Mouse (Mus musculus) CH12.LX (cell line): ENCODE data around the gene Commd4. TPM values are rescaled to one million over a fixed set of nuclear protein-coding genes. Genes with fewer than 3 reads are reported as not detected.

Source experiments
- DNase-seq: peaks from one replicate; pipeline ENCODE4 v3.0.0-alpha.2; 2013; ENCODE audit errors: extremely low read depth
- H3K27ac ChIP-seq: 2 replicates; pipeline ENCODE4 v1.5.1; 2012; ENCODE audit warnings: low read depth, mild to moderate bottlenecking, control low read depth, moderate library complexity; ENCODE audit not compliant: insufficient read depth
- H3K27me3 ChIP-seq: replicated peaks from 2 replicates; pipeline ENCODE3; 2012; ENCODE audit warnings: inconsistent platforms
- H3K36me3 ChIP-seq, 2 experiments: replicated peaks in 1 of 2; 2 replicates each; pipeline versions ENCODE3 to v1.6.1; 2012; ENCODE audit warnings: inconsistent platforms in 1 of 2, low read length in 1 of 2, mild to moderate bottlenecking in 1 of 2, mixed read lengths in 1 of 2, moderate library complexity in 1 of 2; ENCODE audit not compliant: control insufficient read depth in 1 of 2, insufficient read depth in 1 of 2
- H3K4me1 ChIP-seq, 2 experiments: 2 replicates each; pipeline ENCODE4 v1.6.1; 2012; ENCODE audit warnings: inconsistent platforms in 1 of 2, moderate library complexity in 1 of 2; ENCODE audit not compliant: insufficient read depth in 2 of 2, control insufficient read depth in 1 of 2
- H3K4me2 ChIP-seq: 2 replicates; pipeline ENCODE4 v1.6.1; 2012; ENCODE audit warnings: low read depth, mild to moderate bottlenecking, control low read depth; ENCODE audit not compliant: poor library complexity, insufficient read depth, severe bottlenecking
- H3K4me3 ChIP-seq, 3 experiments: fragments of 150-350 bp in 1 of 3; sonication (generic) in 1 of 3; replicated peaks in 1 of 3; 2 replicates each; pipeline versions ENCODE3 to v1.5.1; 2011 to 2012; ENCODE audit warnings: low read depth in 2 of 3, low read length in 2 of 3, mild to moderate bottlenecking in 2 of 3, moderate library complexity in 2 of 3, control low read depth in 1 of 3, improper control_type of control experiment in 1 of 3, inconsistent platforms in 1 of 3, mixed read lengths in 1 of 3; ENCODE audit not compliant: poor library complexity in 1 of 3
- H3K79me2 ChIP-seq: replicated peaks from 2 replicates; pipeline ENCODE4 v1.6.1; 2012; ENCODE audit warnings: mild to moderate bottlenecking, moderate library complexity; ENCODE audit not compliant: control insufficient read depth, poor library complexity, insufficient read depth, severe bottlenecking; ENCODE audit errors: extremely low read depth
- H3K9ac ChIP-seq: 2 replicates; pipeline ENCODE4 v1.6.1; 2012; ENCODE audit warnings: low read depth, mild to moderate bottlenecking, control low read depth, moderate library complexity; ENCODE audit not compliant: insufficient read depth
- H3K9me3 ChIP-seq: replicated peaks from 2 replicates; pipeline ENCODE3; 2012; ENCODE audit warnings: low read length, inconsistent platforms, mixed read lengths
- CHD2 ChIP-seq: IDR thresholded peaks from 2 replicates; pipeline ENCODE4 v1.6.1; 2011; ENCODE audit warnings: low read length, improper control_type of control experiment
- E2F4 ChIP-seq: IDR thresholded peaks from 2 replicates; pipeline ENCODE4 v1.6.1; 2011; ENCODE audit warnings: low read depth, low read length, improper control_type of control experiment; ENCODE audit not compliant: insufficient replicate concordance
- ELF1 ChIP-seq: IDR thresholded peaks from 2 replicates; pipeline ENCODE4 v1.6.1; 2014; ENCODE audit warnings: low read depth, mild to moderate bottlenecking, inconsistent platforms, low read length, improper control_type of control experiment
- EP300 ChIP-seq: IDR thresholded peaks from 2 replicates; pipeline ENCODE4 v1.6.1; 2011; ENCODE audit warnings: low read length, improper control_type of control experiment
- JUN ChIP-seq: IDR thresholded peaks from 2 replicates; pipeline ENCODE4 v1.6.1; 2011; ENCODE audit warnings: low read depth, mild to moderate bottlenecking, low read length, improper control_type of control experiment, moderate library complexity; ENCODE audit not compliant: insufficient read depth
- JUND ChIP-seq: conservative IDR thresholded peaks from 2 replicates; pipeline ENCODE4 v1.6.1; 2011; ENCODE audit warnings: low read depth, low read length, improper control_type of control experiment
- MAX ChIP-seq: IDR thresholded peaks from 2 replicates; pipeline ENCODE4 v1.6.1; 2011; ENCODE audit warnings: low read length, improper control_type of control experiment
- MXI1 ChIP-seq: IDR thresholded peaks from 2 replicates; pipeline ENCODE4 v1.6.1; 2011; ENCODE audit warnings: mild to moderate bottlenecking, low read depth, low read length, improper control_type of control experiment
- NELFE ChIP-seq: IDR thresholded peaks from 2 replicates; pipeline ENCODE4 v1.6.1; 2011; ENCODE audit warnings: low read depth, low read length, improper control_type of control experiment
- NRF1 ChIP-seq: IDR thresholded peaks from 2 replicates; pipeline ENCODE4 v1.6.1; 2014; ENCODE audit warnings: low read depth, mild to moderate bottlenecking, inconsistent platforms, low read length, improper control_type of control experiment, moderate library complexity
- PAX5 ChIP-seq: IDR thresholded peaks from 2 replicates; pipeline ENCODE4 v1.6.1; 2012; ENCODE audit warnings: low read length, inconsistent platforms, mixed read lengths
- POLR2AphosphoS2 ChIP-seq: IDR thresholded peaks from 2 replicates; pipeline ENCODE4 v1.6.1; 2011; ENCODE audit warnings: low read depth, low read length, improper control_type of control experiment
- RAD21 ChIP-seq: IDR thresholded peaks from 2 replicates; pipeline ENCODE4 v1.6.1; 2011; ENCODE audit warnings: low read depth, mild to moderate bottlenecking, low read length, improper control_type of control experiment, moderate library complexity
- RCOR1 ChIP-seq: conservative IDR thresholded peaks from 2 replicates; pipeline ENCODE4 v1.6.1; 2012; ENCODE audit warnings: low read depth, mild to moderate bottlenecking, inconsistent platforms, low read length, improper control_type of control experiment
- TCF12 ChIP-seq: IDR thresholded peaks from 2 replicates; pipeline ENCODE4 v1.6.1; 2014; ENCODE audit warnings: low read depth, mild to moderate bottlenecking, inconsistent platforms, low read length, improper control_type of control experiment
- UBTF ChIP-seq: IDR thresholded peaks from 2 replicates; pipeline ENCODE4 v1.6.1; 2012; ENCODE audit warnings: low read depth, mild to moderate bottlenecking, inconsistent platforms, low read length, improper control_type of control experiment, moderate library complexity
- USF2 ChIP-seq: conservative IDR thresholded peaks from 2 replicates; pipeline ENCODE4 v1.6.1; 2011; ENCODE audit warnings: low read depth, low read length, improper control_type of control experiment
- ZC3H11A ChIP-seq: IDR thresholded peaks from 2 replicates; pipeline ENCODE4 v1.6.1; 2012; ENCODE audit warnings: low read depth, mild to moderate bottlenecking, inconsistent platforms, low read length, improper control_type of control experiment
- ZMIZ1 ChIP-seq: IDR thresholded peaks from 2 replicates; pipeline ENCODE4 v1.6.1; 2012; ENCODE audit warnings: low read depth, mild to moderate bottlenecking, inconsistent platforms, low read length, improper control_type of control experiment
- ZNF384 ChIP-seq: IDR thresholded peaks from 2 replicates; pipeline ENCODE4 v1.6.1; 2012; ENCODE audit warnings: low read depth, low read length, improper control_type of control experiment, inconsistent platforms
- dilution Hi-C: fragments of 300-500 bp; cut with MboI; formaldehyde crosslinking; loops from 2 replicates; pipeline ENCODE4 v1.14.3; 2020; ENCODE audit warnings: low sequenced_read_pairs; ENCODE audit not compliant: extremely low pct_unique_long_range_greater_than_20kb, extremely low pct_ligation_motif_present
- in situ Hi-C: fragments of 300-500 bp; cut with MboI; formaldehyde crosslinking; loops from 3 replicates; pipeline ENCODE4 v1.14.3; 2019; ENCODE audit warnings: low sequenced_read_pairs, low pct_ligation_motif_present, low pct_unique_long_range_greater_than_20kb, mixed read lengths
- polyA plus RNA-seq: library from polyadenylated mRNA; unstranded; fragments of >175 nt; gene quantifications from 2 replicates; pipeline ENCODE4 v1.2.1, GENCODE M21; 2012; ENCODE audit warnings: low read depth; ENCODE audit not compliant: insufficient read length
- total RNA-seq, 2 experiments: library from RNA; depleted of rRNA; stranded (reverse); fragments of 300-350 nt in 1 of 2; fragments of >200 nt in 1 of 2; gene quantifications; 2 replicates each; pipeline ENCODE4 v1.2.3; 2012 to 2014

Gene Commd4
- total and polyA plus RNA-seq, 3 experiments = 41.8 to 106 (median 98.3) TPM

GRCm38 (mm10) chr9:57146451-57147066 lies 11.6 kb downstream of the Commd4 start:
- DNase-seq = no peak
- Histone ChIP-seq H3K27me3 (no peaks in the 10 kb centered on the region), H3K9me3 (no peaks in the 10 kb centered on the region), H3K4me3 (no peak overlapping the region), H3K9ac (no peak overlapping the region), H3K4me2 (no peak overlapping the region), H3K36me3 (peaks cover 8 to 35% of the 10 kb centered on the region in 2 experiments), H3K27ac (no peak overlapping the region), H3K4me1 (peaks cover 0 to 11% of the 10 kb centered on the region in 2 experiments; a peak in 2 of 4 replicates), H3K79me2 (no peaks in the 10 kb centered on the region)
- in situ Hi-C loops (no loop called here), dilution Hi-C loops (no loop called here)
- TF ChIP-seq E2F4 (no peak), ZC3H11A (no peak), MXI1 (no peak), RCOR1 (no peak), JUND (no peak), TCF12 (no peak), CHD2 (no peak)

GRCm38 (mm10) chr9:57144830-57145229 lies 13.3 kb downstream of the Commd4 start:
- Histone ChIP-seq H3K79me2 (no peaks in the 10 kb centered on the region), H3K36me3 (peaks cover 25 to 52% of the 10 kb centered on the region in 2 experiments), H3K4me1 (peaks cover 0 to 5% of the 10 kb centered on the region in 2 experiments; a peak in 2 of 4 replicates), H3K4me2 (no peak overlapping the region), H3K27me3 (no peaks in the 10 kb centered on the region), H3K9me3 (no peaks in the 10 kb centered on the region), H3K4me3 (no peak overlapping the region), H3K27ac (no peak overlapping the region), H3K9ac (no peak overlapping the region)
- TF ChIP-seq RAD21 = no peak
- no peak for TF ChIP-seq ELF1
- no peak for TF ChIP-seq CHD2
- TF ChIP-seq JUN = no peak
- no peak for TF ChIP-seq POLR2AphosphoS2
- TF ChIP-seq EP300 = no peak
- no peak for TF ChIP-seq ZMIZ1
- TF ChIP-seq RCOR1 = no peak
- no peak for TF ChIP-seq NELFE
- no peak for TF ChIP-seq MXI1
- no peak for TF ChIP-seq NRF1
- no peak for TF ChIP-seq USF2
- no peak for TF ChIP-seq ZC3H11A
- TF ChIP-seq UBTF = no peak
- no peak for TF ChIP-seq PAX5
- no peak for TF ChIP-seq ZNF384
- no peak for TF ChIP-seq MAX
- DNase-seq = no peak
- dilution Hi-C loops (no loop called here), in situ Hi-C loops (loop anchor here (5.0 kb wide), 1 partner anchor 208 kb away; the partner anchor contains the start of gene Imp3)
